Mouse (Mus musculus): ENCODE measurements around the gene Bmpr2. TPM values are rescaled to one million over a fixed set of nuclear protein-coding genes. Genes with fewer than 3 reads are reported as not detected.

The Bmpr2 gene
- polyA plus RNA-seq, 1 experiment from 2014 or later: 8.0 TPM

DNA sequence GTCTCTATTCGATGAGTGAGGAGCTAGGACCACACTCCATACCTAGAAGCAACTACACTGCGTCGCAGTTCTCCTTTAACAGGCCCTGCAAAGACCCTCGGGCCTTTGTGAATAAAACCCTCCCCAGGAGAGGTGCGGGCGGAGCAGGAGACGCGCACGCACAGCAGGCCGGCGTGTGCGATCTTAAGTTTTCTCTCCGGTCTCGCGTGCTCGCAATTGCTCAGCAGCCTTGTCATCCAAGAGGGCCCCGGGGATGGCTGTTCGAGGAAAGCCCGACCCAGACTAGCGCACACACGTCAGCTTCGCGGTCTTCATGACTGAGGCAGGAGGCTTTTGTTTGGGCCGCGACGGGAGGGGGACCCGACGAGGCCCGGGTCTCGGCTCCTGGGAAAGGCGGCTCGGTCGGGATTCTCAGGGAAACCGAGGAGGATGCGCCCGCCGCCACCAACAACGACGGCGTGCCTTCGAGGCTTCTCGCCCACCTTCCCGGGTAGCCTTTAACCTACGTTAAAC lies 493 bp upstream of the Bmpr2 start:
- Histone ChIP-seq H3K36me3 (no peaks in the 10 kb centered on the region), H3K27ac (peak overlapping the region; percentile 100), H3K4me3 (peak overlapping the region; percentile 90), H3K27me3 (ENCODE audit: low read depth, poor library complexity, severe bottlenecking) (no peaks in the 10 kb centered on the region), H3K9me3 (replicated peaks) (no peaks in the 10 kb centered on the region), H3K4me1 (peaks cover 18% of the 10 kb centered on the region)
- under 1% methylated on average over 44 of the region's 44 CpGs for WGBS
- DNase-seq (ENCODE audit: low spot score): peak; percentile 77

DNA sequence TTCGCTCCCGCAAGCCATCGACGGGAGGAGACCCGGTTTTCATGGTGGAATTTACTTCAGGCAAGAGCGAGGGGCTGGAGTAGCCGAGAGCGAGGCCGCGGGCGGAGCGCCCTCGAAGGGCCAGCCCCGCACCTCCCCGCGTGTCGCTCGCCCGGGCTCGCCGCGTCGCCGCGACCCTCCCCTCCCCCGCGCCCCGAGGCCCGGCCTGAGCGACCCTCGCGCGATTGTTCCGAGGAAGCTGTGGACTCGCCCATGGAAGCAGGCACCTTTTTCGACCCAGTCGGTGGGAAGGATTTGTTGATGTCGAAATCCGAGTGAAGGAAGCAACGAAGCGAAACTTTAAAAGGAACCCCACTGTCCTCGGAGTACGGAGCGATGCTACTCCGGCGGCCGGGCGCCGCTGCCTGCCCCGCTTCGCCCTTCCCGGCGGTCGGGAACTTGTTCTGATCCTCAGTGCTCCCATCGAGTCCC lies 616 bp downstream of the Bmpr2 start:
- H3K27ac ChIP-seq: peak overlapping the region; percentile 100
- peak; percentile 81 for DNase-seq (ENCODE audit: low spot score)
- H3K9me3 ChIP-seq (replicated peaks): no peaks in the 10 kb centered on the region
- WGBS: under 1% methylated on average over 55 of the region's 55 CpGs
- peaks cover 18% of the 10 kb centered on the region for H3K4me1 ChIP-seq
- H3K36me3 ChIP-seq: peaks cover 11% of the 10 kb centered on the region
- no peaks in the 10 kb centered on the region for H3K27me3 ChIP-seq (ENCODE audit: low read depth, poor library complexity, severe bottlenecking)
- peak overlapping the region; percentile 90 for H3K4me3 ChIP-seq

DNA sequence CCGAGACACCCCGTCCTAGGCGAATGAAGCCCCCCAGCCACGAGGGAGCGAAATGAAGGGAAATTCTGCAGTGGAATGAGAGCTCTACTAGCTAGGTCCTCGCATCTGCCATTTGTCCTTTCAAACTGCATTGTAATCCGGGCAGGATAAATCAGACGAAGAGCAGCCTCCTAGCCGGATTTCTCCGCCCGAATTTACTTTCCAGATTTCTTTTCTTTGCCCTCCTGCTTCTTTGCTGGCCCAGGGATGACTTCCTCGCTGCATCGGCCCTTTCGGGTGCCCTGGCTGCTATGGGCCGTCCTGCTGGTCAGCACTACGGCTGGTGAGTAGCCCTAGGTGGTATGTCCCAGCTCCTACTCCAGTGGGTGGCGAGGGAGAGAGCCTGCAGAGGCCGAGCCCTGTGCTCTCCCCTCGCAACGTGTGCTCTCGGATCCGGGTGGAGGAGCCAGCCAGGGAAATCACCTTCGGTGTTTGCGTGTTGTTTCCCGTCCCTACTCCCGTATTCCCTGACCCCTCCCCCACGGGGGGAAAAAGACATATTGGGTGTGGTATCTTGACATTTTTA lies 1.3 kb downstream of the Bmpr2 start:
- peak; percentile 72 for DNase-seq (ENCODE audit: low spot score)
- H3K27ac ChIP-seq: peak overlapping the region; percentile 100
- H3K27me3 ChIP-seq (ENCODE audit: low read depth, poor library complexity, severe bottlenecking): no peaks in the 10 kb centered on the region
- H3K4me3 ChIP-seq: peak overlapping the region; percentile 90
- peaks cover 17% of the 10 kb centered on the region for H3K36me3 ChIP-seq
- WGBS: under 1% methylated on average over 27 of the region's 27 CpGs
- H3K9me3 ChIP-seq (replicated peaks): no peaks in the 10 kb centered on the region
- H3K4me1 ChIP-seq: peaks cover 18% of the 10 kb centered on the region

DNA sequence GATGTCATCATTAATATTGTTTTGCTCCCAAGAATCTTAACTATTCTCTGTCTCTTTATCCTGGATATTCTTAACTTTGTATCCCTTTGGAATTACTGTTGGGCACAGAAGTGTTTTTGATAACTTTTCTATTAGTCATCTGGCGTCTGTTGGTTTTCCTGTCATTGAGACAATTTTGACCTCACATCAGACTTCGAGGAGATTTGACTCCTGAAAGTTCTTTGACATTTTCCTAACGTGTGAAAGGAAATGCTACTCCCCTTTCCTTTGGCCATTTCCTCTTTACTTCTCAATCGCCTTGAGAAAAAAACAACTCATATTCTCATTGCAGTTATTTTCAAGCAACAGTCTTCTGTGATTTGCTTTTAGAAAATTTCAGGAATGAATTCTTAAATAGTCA lies 2.1 kb downstream of the Bmpr2 start:
- no peak overlapping the region for H3K27ac ChIP-seq
- H3K4me1 ChIP-seq: peaks cover 18% of the 10 kb centered on the region
- H3K9me3 ChIP-seq (replicated peaks): no peaks in the 10 kb centered on the region
- DNase-seq (ENCODE audit: low spot score): no peak
- H3K4me3 ChIP-seq: peak overlapping the region; percentile 90
- 6% methylated on average over 4 of the region's 4 CpGs for WGBS
- no peaks in the 10 kb centered on the region for H3K27me3 ChIP-seq (ENCODE audit: low read depth, poor library complexity, severe bottlenecking)
- peaks cover 21% of the 10 kb centered on the region for H3K36me3 ChIP-seq

DNA sequence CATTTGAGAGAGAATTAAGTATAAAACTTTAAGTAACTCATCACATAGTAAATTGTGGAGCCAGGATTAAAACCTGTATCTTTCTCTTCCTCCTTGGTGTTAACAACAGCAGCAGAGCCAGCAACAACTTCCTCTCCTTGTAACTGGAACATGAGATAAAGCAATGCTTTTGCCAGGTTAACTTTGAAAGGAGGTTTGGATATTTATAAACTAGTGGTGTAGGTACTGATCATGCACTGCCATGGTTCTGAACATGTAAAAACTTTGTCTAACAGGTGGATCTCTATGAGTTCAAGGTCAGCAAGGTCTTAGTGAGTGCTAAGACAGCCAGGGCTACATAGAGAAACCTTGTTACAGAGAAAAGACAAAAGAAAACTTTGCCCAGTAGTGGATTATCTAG lies 3.4 kb downstream of the Bmpr2 start:
- Histone ChIP-seq H3K36me3 (peaks cover 21% of the 10 kb centered on the region), H3K9me3 (replicated peaks) (no peaks in the 10 kb centered on the region), H3K4me1 (peaks cover 18% of the 10 kb centered on the region), H3K4me3 (peak overlapping the region; percentile 90), H3K27ac (no peak overlapping the region), H3K27me3 (ENCODE audit: low read depth, poor library complexity, severe bottlenecking) (no peaks in the 10 kb centered on the region)
- DNase-seq (ENCODE audit: low spot score): no peak

DNA sequence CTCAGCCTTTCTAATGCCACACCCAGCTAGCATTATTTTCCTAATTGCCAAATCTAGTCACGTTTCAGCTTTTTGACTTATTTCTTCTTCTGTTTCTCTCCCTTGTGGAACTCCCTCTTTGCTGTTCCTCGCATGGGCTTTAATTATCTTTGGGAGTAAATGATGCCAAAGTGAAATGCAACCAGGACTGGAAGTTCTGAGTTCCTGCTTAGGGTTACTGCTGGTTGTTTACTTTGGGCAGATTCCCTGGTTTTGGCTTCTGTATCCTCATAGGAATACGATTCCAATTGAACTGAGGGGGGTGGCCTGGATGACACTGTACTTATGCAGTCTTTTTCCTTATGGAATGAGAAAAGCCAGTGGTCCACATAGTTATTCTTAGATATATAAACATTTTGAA lies 8.7 kb downstream of the Bmpr2 start:
- 85% methylated on average over 3 of the region's 3 CpGs for WGBS
- DNase-seq (ENCODE audit: low spot score): no peak
- Histone ChIP-seq H3K9me3 (replicated peaks) (no peaks in the 10 kb centered on the region), H3K4me3 (no peak overlapping the region), H3K36me3 (peaks cover 31% of the 10 kb centered on the region), H3K4me1 (peaks cover 5% of the 10 kb centered on the region; the same call in 1 of the 2 replicates), H3K27me3 (ENCODE audit: low read depth, poor library complexity, severe bottlenecking) (no peaks in the 10 kb centered on the region), H3K27ac (no peak overlapping the region)

DNA sequence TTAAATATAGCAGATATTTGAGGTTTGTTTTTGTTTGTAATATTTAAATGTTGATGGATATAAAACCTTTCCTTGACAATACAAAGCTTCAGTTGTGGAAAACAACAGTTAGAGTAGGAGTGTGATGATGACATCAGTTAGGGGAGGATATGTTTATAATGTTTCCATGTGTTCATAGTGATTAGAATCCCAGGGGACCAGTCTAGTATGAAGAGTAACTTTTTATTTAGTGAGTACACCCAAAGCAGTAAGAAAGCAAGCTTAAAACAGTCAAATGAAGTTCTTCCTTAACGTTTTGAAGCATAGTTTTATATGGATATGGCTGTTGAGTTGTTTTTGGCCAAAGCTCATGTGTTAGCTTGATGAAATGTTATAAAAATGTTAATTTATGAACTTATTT lies 17.9 kb downstream of the Bmpr2 start:
- WGBS: 78% methylated on average over 1 of the region's 1 CpGs
- Histone ChIP-seq H3K4me1 (no peaks in the 10 kb centered on the region), H3K9me3 (replicated peaks) (no peaks in the 10 kb centered on the region), H3K4me3 (no peak overlapping the region), H3K36me3 (peaks cover 26% of the 10 kb centered on the region), H3K27me3 (ENCODE audit: low read depth, poor library complexity, severe bottlenecking) (no peaks in the 10 kb centered on the region), H3K27ac (no peak overlapping the region)
- DNase-seq (ENCODE audit: low spot score): no peak

DNA sequence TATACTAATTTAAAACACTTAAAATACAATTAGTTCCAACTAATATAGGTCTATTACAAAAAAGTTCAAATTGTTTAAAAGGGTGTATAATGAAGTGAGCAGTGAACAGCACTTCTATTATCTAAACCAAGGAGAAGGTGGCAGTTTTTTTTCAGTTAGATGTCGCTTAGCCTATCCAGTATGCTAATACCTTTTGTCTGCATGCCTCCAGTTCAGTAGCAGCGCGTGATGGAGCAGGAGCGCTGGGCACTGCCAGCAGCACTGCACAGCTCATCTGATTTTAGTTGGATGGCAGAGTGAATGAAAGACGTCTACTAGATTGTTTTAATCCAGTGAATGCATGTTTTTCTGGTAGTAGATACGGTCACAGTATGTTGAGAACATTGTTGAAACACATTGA lies 25.8 kb downstream of the Bmpr2 start:
- Histone ChIP-seq H3K27me3 (ENCODE audit: low read depth, poor library complexity, severe bottlenecking) (no peaks in the 10 kb centered on the region), H3K9me3 (replicated peaks) (no peaks in the 10 kb centered on the region), H3K4me3 (no peak overlapping the region), H3K27ac (no peak overlapping the region), H3K36me3 (peaks cover 15% of the 10 kb centered on the region), H3K4me1 (no peaks in the 10 kb centered on the region)
- 87% methylated on average over 6 of the region's 6 CpGs for WGBS
- no peak for DNase-seq (ENCODE audit: low spot score)

DNA sequence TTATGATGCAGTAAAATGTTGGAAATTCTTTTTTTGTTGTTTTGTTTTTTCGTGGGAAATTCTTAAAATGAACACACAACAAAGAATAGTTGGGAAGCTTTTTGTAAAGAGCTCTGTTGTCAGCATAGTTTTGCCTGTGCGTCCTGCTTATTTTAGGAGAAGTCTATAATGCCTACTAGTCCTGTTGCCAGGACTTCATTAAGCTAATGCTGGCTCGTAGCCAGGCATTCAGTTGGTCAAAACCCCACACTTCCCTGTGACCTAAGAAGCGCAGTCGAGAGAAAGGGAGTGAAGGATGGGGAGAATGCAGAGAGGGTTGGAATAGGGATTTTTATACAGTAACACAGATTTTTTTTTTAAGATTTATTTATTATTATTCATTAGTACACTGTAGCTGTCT lies 26.5 kb downstream of the Bmpr2 start:
- H3K27me3 ChIP-seq (ENCODE audit: low read depth, poor library complexity, severe bottlenecking): no peaks in the 10 kb centered on the region
- H3K27ac ChIP-seq: no peak overlapping the region
- H3K4me1 ChIP-seq: no peaks in the 10 kb centered on the region
- 90% methylated on average over 5 of the region's 5 CpGs for WGBS
- H3K9me3 ChIP-seq (replicated peaks): no peaks in the 10 kb centered on the region
- no peak for DNase-seq (ENCODE audit: low spot score)
- peaks cover 11% of the 10 kb centered on the region for H3K36me3 ChIP-seq
- no peak overlapping the region for H3K4me3 ChIP-seq

DNA sequence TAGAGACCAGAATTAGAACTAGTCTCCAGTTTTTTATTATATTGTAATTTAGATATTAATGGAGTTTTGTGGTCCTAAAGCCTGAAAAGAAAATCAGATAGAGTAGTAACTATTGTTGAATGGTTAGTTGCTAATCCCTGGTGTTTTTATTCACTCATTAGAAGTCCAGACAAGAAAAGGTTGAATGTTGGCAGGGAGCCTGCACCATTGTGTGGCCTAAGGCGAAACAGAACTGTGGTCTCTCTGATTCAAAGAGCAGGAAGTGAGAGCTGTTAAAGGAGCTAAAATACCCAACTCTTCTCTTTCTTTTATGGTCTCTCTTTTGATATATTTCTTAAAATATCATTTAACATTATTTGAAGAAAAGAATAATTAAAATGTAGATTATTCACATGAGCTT lies 32.1 kb downstream of the Bmpr2 start:
- no peak for DNase-seq (ENCODE audit: low spot score)
- 76% methylated on average over 1 of the region's 1 CpGs for WGBS

DNA sequence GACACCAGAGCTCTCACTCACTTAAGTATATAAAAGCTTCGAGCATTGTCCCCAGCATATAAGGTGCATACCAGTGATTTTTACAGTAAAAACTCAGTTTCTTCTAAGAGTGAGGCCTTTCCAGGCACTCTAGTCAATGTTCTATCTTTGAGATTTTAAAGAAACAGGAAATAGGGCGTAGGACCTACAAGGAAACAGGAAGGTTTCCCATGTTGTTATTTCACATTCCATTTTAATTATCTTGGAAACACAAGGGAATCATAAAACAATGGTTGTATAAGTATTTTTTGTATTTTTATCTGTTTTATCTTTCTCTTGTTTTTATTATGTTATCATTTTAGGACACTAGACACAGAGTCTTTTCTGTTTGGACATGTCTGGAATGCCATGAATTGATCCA lies 34.7 kb downstream of the Bmpr2 start:
- Histone ChIP-seq H3K27me3 (ENCODE audit: low read depth, poor library complexity, severe bottlenecking) (no peaks in the 10 kb centered on the region), H3K27ac (no peak overlapping the region), H3K4me1 (no peaks in the 10 kb centered on the region), H3K36me3 (peaks cover 10% of the 10 kb centered on the region), H3K4me3 (no peak overlapping the region), H3K9me3 (replicated peaks) (no peaks in the 10 kb centered on the region)
- 96% methylated on average over 2 of the region's 2 CpGs for WGBS
- no peak for DNase-seq (ENCODE audit: low spot score)

More for the DNA sequence above, 32.1 kb downstream of the Bmpr2 start:
- Histone ChIP-seq H3K4me3 (no peak overlapping the region), H3K36me3 (peaks cover 5% of the 10 kb centered on the region), H3K27ac (no peak overlapping the region), H3K4me1 (no peaks in the 10 kb centered on the region), H3K27me3 (ENCODE audit: low read depth, poor library complexity, severe bottlenecking) (no peaks in the 10 kb centered on the region), H3K9me3 (replicated peaks) (no peaks in the 10 kb centered on the region)

DNA sequence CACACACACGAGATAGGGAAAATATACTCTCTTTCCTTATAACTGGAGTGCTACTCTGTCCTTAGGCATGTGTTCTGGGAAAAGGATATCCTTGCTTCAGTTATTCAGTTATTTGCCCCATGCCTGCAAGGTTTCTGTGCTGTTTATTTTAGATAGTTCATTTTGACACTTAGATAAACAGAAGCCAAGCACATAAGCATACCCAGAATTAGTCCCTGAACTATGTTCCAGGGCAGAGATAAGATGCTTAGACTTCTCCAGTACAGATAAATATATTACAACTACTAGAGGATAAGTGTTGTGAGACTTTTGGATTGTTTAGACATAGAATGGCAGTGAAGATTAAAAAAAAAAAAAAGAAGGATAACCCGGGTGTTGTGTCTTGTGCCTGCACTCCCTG lies 41.2 kb downstream of the Bmpr2 start:
- H3K27ac ChIP-seq: no peak overlapping the region
- DNase-seq (ENCODE audit: low spot score): no peak

DNA sequence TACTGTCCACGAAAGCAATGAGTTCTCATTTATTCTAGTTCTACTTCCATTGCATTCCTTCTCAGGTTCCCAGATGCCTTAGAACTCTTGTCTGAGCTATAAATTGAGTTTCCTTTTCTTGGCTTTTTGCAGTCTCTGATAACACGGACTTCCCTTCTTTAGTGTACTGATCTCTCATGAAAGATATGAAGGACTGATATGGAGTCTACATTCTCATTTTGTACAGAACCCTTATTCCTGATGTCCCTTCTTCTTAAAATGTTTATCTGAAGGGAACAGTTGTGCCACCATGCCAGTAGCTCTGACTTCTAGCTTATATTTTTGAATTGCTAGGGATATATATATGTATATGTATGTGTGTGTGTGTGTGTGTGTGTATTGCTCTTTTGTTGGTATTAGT lies 46.7 kb downstream of the Bmpr2 start:
- WGBS: 90% methylated on average over 2 of the region's 2 CpGs
- Histone ChIP-seq H3K4me3 (no peak overlapping the region), H3K27ac (no peak overlapping the region), H3K9me3 (replicated peaks) (no peaks in the 10 kb centered on the region), H3K4me1 (no peaks in the 10 kb centered on the region), H3K36me3 (peaks cover 8% of the 10 kb centered on the region), H3K27me3 (ENCODE audit: low read depth, poor library complexity, severe bottlenecking) (no peaks in the 10 kb centered on the region)
- no peak for DNase-seq (ENCODE audit: low spot score)

More for the DNA sequence above, 41.2 kb downstream of the Bmpr2 start:
- Histone ChIP-seq H3K36me3 (0 out of 2 replicates have a peak, but pooled peaks cover 4% of the 10 kb centered on the region), H3K4me3 (no peak overlapping the region), H3K4me1 (no peaks in the 10 kb centered on the region), H3K27me3 (ENCODE audit: low read depth, poor library complexity, severe bottlenecking) (no peaks in the 10 kb centered on the region), H3K9me3 (replicated peaks) (no peaks in the 10 kb centered on the region)
- WGBS: 74% methylated on average over 2 of the region's 2 CpGs

DNA sequence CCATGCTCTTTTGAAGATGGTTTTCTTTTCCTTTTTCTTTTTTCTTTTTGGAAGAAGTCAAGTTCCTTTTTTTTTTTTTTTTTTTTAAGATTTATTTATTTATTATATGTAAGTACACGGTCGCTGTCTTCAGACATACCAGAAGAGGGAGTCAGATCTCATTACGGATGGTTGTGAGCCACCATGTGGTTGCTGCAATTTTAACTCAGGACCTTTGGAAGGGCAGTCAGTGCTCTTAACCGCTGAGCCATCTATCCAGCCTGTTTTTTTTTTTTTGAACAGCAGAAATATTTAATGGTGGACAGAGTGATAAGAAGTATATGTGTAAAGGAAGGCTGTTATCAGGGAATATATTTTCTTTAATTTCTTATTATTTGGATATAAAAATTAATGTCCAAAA lies 49.6 kb downstream of the Bmpr2 start:
- H3K36me3 ChIP-seq: peaks cover 37% of the 10 kb centered on the region
- no peak overlapping the region for H3K27ac ChIP-seq
- no peaks in the 10 kb centered on the region for H3K9me3 ChIP-seq (replicated peaks)
- DNase-seq (ENCODE audit: low spot score): no peak
- no peaks in the 10 kb centered on the region for H3K4me1 ChIP-seq
- no peaks in the 10 kb centered on the region for H3K27me3 ChIP-seq (ENCODE audit: low read depth, poor library complexity, severe bottlenecking)
- no peak overlapping the region for H3K4me3 ChIP-seq
- WGBS: 89% methylated on average over 4 of the region's 4 CpGs

All from limb, embryonic 10.5 days (tissue).